Mouse (Mus musculus) bone marrow, adult 2 months (tissue): ENCODE data around the gene Ly6g6f.

Source experiments
- CTCF ChIP-seq: fragments of 200-500 bp; IDR thresholded peaks from 2 replicates; pipeline ENCODE4 v1.5.1; 2011; ENCODE audit warnings: low read length, control low read depth; ENCODE audit not compliant: control insufficient read depth, insufficient read depth
- POLR2A ChIP-seq: fragments of 200-500 bp; IDR thresholded peaks from 2 replicates; pipeline ENCODE4 v1.6.1; 2011; ENCODE audit warnings: low read depth, mild to moderate bottlenecking, control low read depth, low read length, borderline replicate concordance; ENCODE audit not compliant: control insufficient read depth

DNA sequence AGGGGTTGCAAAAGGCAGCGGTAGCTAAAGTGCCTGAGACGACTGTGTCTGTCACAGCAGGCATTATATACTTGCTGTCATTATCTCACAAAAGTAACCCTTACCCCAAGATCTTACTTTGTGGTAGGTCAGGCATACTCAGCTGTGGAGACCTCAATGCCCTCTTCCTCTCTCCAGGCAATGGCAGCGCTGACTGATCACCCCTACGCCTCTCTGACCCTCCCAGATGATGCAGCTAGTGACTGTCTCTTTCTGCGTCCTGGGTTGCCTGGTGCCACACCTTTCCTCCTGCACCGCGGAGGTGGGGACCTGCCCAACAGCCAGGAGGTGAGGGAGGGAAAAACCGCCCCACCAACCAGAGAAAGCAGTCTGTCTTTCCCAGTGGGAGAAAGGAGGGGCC is 24.1 kb downstream of the Ly6g6f start:
- TF ChIP-seq CTCF = no peak
- TF ChIP-seq POLR2A = no peak
